Mouse (Mus musculus) brain, embryonic 14.5 days (tissue): ENCODE measurements at regions not wholly inside any gene's neighbourhood (a gene's known extent, or its start where the extent isn't known, plus 50 kb on each side); places are given as distances from the start of the nearest gene placed in this dataset.

Experiments
- CTCF ChIP-seq: fragments of 200-500 bp; IDR thresholded peaks from 2 replicates; pipeline ENCODE4 v1.5.1; 2012; ENCODE audit warnings: inconsistent platforms, mild to moderate bottlenecking, moderate library complexity, borderline replicate concordance; ENCODE audit not compliant: insufficient read depth, insufficient read length; ENCODE audit errors: extremely low read depth
- POLR2A ChIP-seq: fragments of 200-500 bp; IDR thresholded peaks from 2 replicates; pipeline ENCODE4 v1.6.1; 2012; ENCODE audit warnings: mild to moderate bottlenecking, inconsistent platforms, borderline replicate concordance; ENCODE audit not compliant: poor library complexity, insufficient read depth, insufficient read length, severe bottlenecking; ENCODE audit errors: extremely low read depth

GRCm38 (mm10) chr16:64332195-64332886 is 269.9 kb downstream of the Csnka2ip start:
- TF ChIP-seq CTCF: no peak
- no peak for TF ChIP-seq POLR2A
